8 mouse cellular contexts compared by ENCODE assay signal in the genomic region with DNA sequence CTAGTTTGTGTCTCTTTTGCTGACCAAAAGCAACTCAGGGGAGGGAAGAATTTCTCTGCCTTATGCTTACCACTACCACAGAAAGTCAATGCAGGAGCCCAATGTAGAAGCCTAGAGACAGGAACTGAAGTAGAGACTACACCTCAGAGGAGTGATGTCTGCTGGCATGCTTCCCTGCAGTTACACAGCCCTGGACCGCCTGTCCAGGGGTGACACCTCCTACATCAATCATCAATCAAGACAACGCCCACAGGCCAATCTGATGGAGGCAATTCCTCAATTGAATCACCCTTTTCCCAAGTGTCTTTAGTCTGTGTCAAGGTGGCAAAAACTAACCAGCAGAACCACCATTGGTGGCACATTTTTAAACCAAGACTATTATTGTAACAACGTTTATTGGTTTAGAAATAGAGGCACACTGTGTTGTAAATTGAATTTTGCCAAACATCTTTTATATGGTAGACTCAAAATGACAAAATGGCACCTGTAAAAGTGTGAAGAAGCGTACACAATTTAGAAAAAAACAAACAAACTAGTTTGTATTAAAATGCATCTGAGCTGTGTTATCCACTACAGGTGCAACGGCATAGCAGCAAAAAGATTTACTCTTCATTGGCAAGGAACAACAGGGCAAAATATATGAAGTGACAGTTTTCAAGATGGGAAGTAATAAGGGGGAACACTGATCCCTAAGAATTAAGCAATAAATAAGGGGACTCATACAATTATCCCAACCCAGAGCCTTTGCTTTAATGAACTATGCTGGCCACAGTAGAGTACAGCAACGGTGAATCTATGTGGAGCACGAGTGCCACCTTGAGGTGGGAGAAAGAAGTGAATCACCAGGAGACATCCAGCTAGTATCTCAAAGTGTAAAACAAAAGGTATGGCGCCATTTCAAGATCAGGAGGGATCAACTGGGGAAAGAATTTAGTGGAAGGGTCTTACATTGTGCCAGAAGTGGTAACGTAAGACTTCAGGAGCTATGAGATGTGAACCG. TPM values are rescaled to one million over a fixed set of nuclear protein-coding genes. Genes with fewer than 3 reads are reported as not detected.
DNase-seq lines count a peak whose midpoint lies in the region; ATAC-seq and TF ChIP-seq lines count a peak whose summit lies in the region.

No protein-coding gene starts in this region.

- peak; percentile 94 for TF ChIP-seq CTCF in intestine, postnatal 0 days (IDR thresholded peaks at IDR 0.05; ENCODE audit: low read depth)

- intact Hi-C loops in left cerebral cortex, postnatal 25 days (cut with DNase I): loop anchor here (2.0 to 5.0 kb wide), 6 partner anchors 392 to 1992 kb away; a partner anchor contains a TSS

- H3K4me2 ChIP-seq in heart, embryonic 11.5 days: no peak overlapping the region
- H3K4me2 ChIP-seq in intestine, postnatal 0 days (replicated peaks; ENCODE audit: low read depth): no peak overlapping the region
- no peak overlapping the region for H3K4me2 ChIP-seq in midbrain, embryonic 14.5 days (ENCODE audit: low read length)

- no peak for ATAC-seq in heart, embryonic 11.5 days (replicated peaks; ENCODE audit: insufficient number of reproducible peaks, low FRiP score, low TSS enrichment)
- ATAC-seq in intestine, postnatal 0 days: no peak
- peak; percentile 81; the same call in 1 of the 2 replicates for ATAC-seq in midbrain, embryonic 14.5 days (ENCODE audit: low FRiP score, low TSS enrichment)

- WGBS in heart, embryonic 11.5 days (ENCODE audit: insufficient replicate concordance): 41% methylated on average over 10 of the region's 10 CpGs
- 46% methylated on average over 10 of the region's 10 CpGs for WGBS in intestine, postnatal 0 days
- WGBS in midbrain, embryonic 14.5 days: 50% methylated on average over 10 of the region's 10 CpGs

- no peak overlapping the region for H3K27ac ChIP-seq in heart, embryonic 11.5 days (ENCODE audit: low read depth, low read length)
- H3K27ac ChIP-seq in intestine, postnatal 0 days (ENCODE audit: low read depth, low read length): no peak overlapping the region
- no peak overlapping the region for H3K27ac ChIP-seq in midbrain, embryonic 14.5 days (replicated peaks; ENCODE audit: low read depth, low read length)

- H3K36me3 ChIP-seq in heart, embryonic 11.5 days (ENCODE audit: control insufficient read depth, insufficient read depth, low read length): no peaks in the 10 kb centered on the region
- no peaks in the 10 kb centered on the region for H3K36me3 ChIP-seq in intestine, postnatal 0 days (ENCODE audit: control insufficient read depth, insufficient read depth)
- no peaks in the 10 kb centered on the region for H3K36me3 ChIP-seq in midbrain, embryonic 14.5 days (ENCODE audit: control insufficient read depth, insufficient read depth, low read length)

- H3K27me3 ChIP-seq in heart, embryonic 11.5 days (ENCODE audit: control insufficient read depth, insufficient read depth, low read length): no peaks in the 10 kb centered on the region
- no peaks in the 10 kb centered on the region for H3K27me3 ChIP-seq in intestine, postnatal 0 days (replicated peaks; ENCODE audit: control insufficient read depth, insufficient read depth, low read length)
- H3K27me3 ChIP-seq in midbrain, embryonic 14.5 days (ENCODE audit: control insufficient read depth, insufficient read depth, low read length): no peaks in the 10 kb centered on the region

- H3K9me3 ChIP-seq in heart, embryonic 11.5 days (replicated peaks; ENCODE audit: control insufficient read depth, low read length): no peaks in the 10 kb centered on the region
- H3K9me3 ChIP-seq in intestine, postnatal 0 days (ENCODE audit: control insufficient read depth): no peaks in the 10 kb centered on the region
- H3K9me3 ChIP-seq in midbrain, embryonic 14.5 days (ENCODE audit: control insufficient read depth, low read length): no peaks in the 10 kb centered on the region

- H3K9ac ChIP-seq in heart, embryonic 11.5 days (ENCODE audit: low read depth, low read length): no peak overlapping the region
- H3K9ac ChIP-seq in intestine, postnatal 0 days (ENCODE audit: low read depth, low read length): no peak overlapping the region
- no peak overlapping the region for H3K9ac ChIP-seq in midbrain, embryonic 14.5 days (replicated peaks; ENCODE audit: low read length)

- peak; percentile 58 to 85 for DNase-seq in heart, adult 18-20 months
- peak; percentile 51 for DNase-seq in cerebellum, adult 9-11 months
- DNase-seq in frontal cortex, postnatal 25 days (ENCODE audit: low spot score in 2 of 2): peak; percentile 58 to 68
- DNase-seq in left cerebral cortex, postnatal 25 days (ENCODE audit: low spot score in 2 of 2): peak; percentile 73 to 75
- peak; percentile 89 for DNase-seq in midbrain, embryonic 14.5 days
- peak; percentile 32 to 74 for DNase-seq in spleen, postnatal 10 days (ENCODE audit: low spot score in 2 of 2)

- H3K4me1 ChIP-seq in heart, embryonic 11.5 days (ENCODE audit: control insufficient read depth, insufficient read depth, low read length): no peaks in the 10 kb centered on the region
- no peaks in the 10 kb centered on the region for H3K4me1 ChIP-seq in intestine, postnatal 0 days (replicated peaks; ENCODE audit: control insufficient read depth, insufficient read depth, low read length)
- no peaks in the 10 kb centered on the region for H3K4me1 ChIP-seq in midbrain, embryonic 14.5 days (ENCODE audit: control insufficient read depth, insufficient read depth, low read length)

- H3K4me3 ChIP-seq in heart, embryonic 11.5 days (ENCODE audit: low read depth, low read length): no peak overlapping the region
- no peak overlapping the region for H3K4me3 ChIP-seq in intestine, postnatal 0 days (ENCODE audit: low read depth, low read length)
- no peak overlapping the region for H3K4me3 ChIP-seq in midbrain, embryonic 14.5 days (replicated peaks; ENCODE audit: low read depth, low read length)

RNA-seq across cellular contexts. Expression of a gene that starts 29.8 kb away (rescaled TPM):
- total RNA-seq in heart, adult 18-20 months (2021): 10 to 100 TPM; 18.9 to 21.2 TPM
- 49.8 and 53.4 TPM in 2 replicates for polyA plus RNA-seq in heart, embryonic 11.5 days (2014; fragmentation: Nextera tagmentation; extraction: Ambion mirVana)
- 31.9 and 33.1 TPM in 2 replicates for polyA plus RNA-seq in intestine, postnatal 0 days (2015; fragmentation: Nextera tagmentation; extraction: Ambion mirVana)
- total RNA-seq in left cerebral cortex, postnatal 25 days (2021): 10 to 100 TPM; 33.2 to 36.9 TPM
- 78.8 and 79.3 TPM in 2 replicates for polyA plus RNA-seq in midbrain, embryonic 14.5 days (2014; fragmentation: Nextera tagmentation; extraction: Ambion mirVana)
